Mouse (Mus musculus) neural tube, embryonic 10.5 days (tissue): Measurements from ENCODE around the gene Elmo3.
A peak's percentile ranks its signal among the peaks of the same experiment; 100 is the strongest.
"Not testable (repeated sequence)": the region's sequence is repeated elsewhere in the genome, so short reads cannot be mapped to it uniquely, and the experiment has no call there.

Source experiments
- DNase-seq: peaks from one replicate; pipeline ENCODE4 v3.0.0-alpha.2; 2017; ENCODE audit warnings: low spot score; ENCODE audit errors: extremely low spot score

Elmo3 gene

DNA sequence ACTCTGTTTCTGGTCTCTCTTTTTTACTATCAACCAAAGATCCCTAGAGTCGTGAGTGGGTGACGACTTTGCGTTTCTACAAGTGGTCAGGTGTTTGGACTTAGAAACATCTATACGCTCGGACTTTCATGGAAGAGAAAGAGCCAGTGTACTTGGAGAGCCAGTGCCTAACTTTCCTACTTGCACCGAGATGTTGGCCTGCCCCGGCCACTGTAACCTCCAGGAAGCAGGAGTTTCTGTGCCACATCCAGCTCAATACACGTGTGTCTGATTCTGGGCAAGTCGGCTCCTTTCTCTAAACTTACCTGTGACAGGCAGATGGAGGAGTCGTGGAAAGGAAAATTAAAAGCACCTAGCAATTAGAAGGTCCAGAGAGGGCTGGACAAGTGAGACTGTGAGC lies 29.6 kb upstream of the Elmo3 start, which contains the start of gene Nol3:
Gene Nol3, plus strand, starts transcription at position 301 of the 400 bp plus-strand sequence.
- DNase-seq, result no peak

DNA sequence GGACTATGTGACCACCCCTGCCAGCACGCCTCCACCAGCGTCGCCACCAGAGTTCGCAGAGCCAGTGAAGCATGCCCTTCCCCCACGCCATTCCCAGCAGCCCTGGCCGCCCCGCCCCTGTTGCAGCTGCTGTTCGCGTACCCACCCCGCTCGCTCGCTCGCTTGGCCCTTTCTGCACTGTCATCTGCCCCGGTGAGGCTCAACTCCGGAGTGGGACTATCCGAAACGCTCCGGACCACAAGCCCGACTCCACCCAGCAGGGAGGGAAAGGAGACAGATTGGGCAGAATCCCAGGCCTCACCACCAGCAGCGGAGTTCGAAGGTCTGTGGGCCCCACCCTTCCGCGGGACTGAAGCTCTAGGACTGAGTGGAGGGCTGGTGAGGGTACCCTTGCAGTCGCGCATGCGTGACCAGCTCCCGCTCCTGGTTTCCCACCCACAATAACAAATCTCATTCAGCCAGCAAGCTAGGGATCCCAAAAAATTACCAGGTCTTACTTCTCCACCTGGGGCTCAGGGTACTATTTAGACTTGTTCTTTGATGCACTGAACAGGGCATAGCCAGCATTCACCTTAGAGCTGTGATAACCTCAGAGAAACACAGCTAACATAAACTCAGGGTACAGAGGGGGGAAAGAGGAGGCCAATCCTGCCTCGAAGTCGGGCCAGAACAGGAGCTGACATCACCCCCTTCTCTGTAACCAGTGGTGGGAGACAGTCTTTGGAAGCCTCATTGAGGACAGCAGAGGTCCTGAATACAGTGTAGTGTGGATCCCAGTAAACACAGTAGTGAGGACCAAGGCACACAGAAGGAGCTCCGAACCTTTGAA lies 28.9 kb upstream of the Elmo3 start:
- no peak for DNase-seq

DNA sequence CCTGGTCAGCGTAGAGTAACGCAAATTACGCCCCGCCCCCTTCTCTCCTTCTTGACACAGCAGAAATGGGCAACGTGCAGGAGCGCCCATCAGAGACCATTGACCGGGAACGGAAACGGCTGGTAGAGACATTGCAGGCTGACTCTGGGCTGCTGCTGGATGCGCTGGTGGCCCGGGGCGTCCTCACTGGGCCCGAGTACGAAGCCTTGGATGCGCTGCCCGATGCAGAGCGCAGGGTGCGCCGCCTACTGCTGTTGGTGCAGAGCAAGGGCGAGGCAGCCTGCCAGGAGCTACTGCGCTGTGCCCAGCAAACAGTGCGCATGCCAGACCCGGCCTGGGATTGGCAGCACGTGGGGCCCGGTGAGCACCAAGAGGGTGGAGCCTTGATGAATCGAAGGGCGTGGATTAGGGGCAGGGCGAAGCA lies 26.5 kb upstream of the Elmo3 start:
- DNase-seq, result no peak

DNA sequence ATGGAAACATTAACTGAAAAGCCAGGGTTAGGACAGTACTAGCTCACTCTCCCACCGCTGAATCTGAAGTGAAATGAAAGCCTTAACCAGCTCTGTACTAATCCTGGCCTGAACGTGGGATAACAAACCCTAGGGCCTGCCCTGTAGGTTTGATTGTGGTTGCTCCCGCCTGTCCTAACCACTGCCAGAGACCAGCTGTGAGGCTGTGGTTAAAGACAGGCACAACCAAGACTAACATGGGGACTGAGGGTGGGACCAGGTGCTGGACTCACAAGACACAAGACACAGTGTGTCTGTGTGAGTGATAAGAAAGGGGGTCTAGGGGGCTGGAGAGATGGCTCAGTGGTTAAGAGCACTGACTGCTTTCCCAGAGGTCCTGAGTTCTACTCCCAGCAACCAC lies 24.8 kb upstream of the Elmo3 start:
- DNase-seq, result no peak

DNA sequence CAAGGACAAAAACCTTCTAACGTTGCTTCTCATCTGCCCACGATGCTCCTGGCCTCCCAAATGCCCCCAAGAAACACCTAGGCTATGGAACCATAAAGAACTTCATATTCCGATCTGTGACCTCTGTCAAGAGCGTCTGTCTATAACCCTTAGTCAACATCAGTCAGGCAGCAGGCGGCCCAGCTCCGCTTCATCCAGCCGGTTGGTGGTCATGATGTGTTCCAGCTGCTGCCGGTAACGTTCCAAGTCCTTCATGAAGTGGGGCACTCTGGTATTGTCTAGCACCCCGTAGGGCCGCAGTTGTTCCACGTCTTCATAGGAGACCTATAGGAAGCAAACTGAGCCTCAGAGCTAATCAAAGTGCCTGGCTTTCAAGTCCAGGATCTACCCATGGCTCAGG lies 23.6 kb upstream of the Elmo3 start:
- DNase-seq, result no peak

DNA sequence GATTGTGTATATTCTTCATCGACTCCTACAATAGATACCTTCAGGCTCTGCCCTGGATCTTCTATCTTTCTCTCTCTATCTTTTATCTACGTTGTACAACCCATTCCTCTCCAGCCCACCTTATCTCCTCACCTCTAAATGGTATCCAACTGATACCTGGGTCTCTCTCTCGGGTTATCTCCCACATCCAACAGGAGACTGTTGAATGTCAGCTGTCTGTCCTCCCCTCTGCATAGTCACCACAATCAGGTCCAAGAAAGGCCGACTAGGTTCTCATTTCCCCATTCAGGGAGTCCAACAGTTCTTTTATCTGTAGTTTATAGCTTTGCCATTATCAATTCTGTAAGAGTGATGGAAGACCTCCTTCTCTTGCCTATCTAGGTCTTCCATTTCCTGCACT lies 23.2 kb upstream of the Elmo3 start:
- no peak for DNase-seq

DNA sequence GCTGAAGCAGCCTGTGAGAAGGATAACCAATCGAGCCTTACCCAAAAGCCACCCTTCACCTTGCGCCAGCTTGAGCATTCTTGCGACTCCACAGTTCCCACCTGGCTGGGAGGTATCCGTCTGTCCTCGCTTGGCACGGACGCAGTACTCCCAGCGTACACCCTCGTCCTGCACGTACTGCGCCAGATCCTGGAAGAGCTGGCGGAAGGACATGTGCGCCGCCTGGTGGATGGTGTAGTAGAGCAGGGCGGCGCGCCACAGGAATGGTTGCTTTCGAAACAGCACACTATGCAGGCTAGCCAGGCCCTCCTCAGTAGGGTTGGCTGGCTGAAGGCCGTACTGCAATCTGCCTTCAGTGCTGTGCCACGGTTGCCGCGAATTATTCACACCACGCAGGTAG lies 22.3 kb upstream of the Elmo3 start:
- DNase-seq, result no peak

DNA sequence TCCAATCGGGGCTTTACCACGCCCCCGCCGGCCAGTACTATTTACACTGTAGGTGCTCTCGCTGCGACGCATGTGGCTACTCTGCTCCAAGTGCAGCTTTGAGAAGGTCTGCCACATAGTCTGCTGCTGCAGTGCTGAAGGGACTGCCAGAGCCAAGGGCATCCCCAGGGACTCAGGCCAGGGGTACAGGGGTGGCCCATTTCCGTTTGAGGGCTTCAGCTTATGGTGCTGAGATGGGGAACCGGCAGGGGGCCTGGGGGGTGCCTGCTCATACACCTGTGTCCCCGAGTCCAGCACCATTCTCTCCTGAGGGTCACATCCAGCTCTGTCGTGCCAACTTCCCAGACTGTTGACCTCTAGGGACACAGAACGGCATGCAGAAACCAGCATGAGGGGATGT lies 19.9 kb upstream of the Elmo3 start:
- no peak for DNase-seq

DNA sequence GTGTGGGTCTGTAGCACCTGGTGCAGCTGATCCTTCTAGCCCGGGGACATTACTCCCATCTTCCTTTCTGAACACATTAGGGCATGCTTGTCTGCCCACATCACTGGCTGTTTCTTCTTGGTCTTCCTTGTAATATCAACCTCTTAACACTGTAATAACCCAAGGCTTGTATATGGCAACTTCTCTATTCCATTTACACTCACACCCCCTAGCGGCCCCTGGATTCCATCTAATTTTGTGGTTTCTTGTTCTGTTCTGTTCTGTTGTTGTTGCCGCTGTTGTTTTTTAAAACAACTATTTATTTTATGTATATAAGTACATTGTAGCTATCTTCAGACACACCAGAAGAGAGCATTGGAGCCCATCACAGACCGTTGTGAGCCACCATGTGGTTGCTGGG lies 18.5 kb upstream of the Elmo3 start:
- no peak for DNase-seq

DNA sequence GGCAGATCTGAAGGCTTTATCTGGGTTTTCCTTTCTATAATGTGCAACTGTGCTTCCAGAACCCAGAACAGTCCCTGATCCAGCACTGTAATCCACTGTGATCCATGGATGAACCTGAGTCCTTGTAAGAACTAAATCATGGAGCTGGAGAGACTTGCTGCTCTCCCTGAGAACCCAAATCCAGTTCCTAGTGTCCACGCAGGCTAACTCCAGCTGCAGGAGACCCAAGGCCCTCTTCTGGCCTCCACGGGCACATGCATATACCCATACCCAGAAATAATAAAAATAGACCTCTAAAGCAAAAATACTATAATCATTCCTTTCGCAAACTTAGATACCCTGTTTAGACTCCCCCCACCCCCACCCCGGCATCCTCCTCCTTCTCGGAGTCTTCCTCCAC lies 17.2 kb upstream of the Elmo3 start:
- no peak for DNase-seq

DNA sequence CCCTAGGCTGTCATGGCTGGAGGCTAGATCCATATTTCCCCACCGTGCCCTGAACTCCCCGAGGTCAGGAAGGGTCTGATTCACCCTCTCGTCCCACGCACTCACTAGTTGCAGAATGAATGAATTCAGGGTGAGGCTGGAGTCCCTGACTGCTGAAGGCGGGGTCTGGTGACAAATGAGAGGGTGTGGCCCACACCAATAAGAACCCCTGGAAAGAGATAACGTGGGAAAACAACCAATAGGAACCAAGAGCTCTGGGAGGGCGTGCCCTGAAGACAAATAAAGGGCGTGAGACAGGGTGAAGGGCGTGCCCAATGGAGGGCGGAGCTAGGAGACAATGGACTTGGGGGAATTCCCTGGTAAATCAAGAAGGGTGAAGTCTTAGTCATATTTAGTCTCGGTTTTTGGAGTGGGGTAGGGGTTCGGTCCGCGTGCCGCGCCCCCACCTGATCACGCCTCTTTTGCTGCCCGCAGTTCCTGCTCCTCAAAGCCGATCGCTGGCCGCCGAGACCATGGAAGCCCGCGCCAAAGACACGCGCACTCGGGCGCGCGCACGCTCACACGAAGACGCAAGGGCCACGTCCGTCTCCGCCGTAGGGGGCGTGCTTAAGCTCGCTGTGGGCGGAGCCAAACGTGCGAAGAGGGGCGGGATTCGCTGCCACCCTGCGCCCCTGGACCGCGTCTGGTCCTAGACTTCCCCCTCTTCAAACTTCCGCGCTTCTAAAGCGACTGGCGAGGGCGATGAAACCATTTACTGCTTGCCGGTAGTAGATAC lies 16.3 kb upstream of the Elmo3 start:
- peak; percentile 95 for DNase-seq

DNA sequence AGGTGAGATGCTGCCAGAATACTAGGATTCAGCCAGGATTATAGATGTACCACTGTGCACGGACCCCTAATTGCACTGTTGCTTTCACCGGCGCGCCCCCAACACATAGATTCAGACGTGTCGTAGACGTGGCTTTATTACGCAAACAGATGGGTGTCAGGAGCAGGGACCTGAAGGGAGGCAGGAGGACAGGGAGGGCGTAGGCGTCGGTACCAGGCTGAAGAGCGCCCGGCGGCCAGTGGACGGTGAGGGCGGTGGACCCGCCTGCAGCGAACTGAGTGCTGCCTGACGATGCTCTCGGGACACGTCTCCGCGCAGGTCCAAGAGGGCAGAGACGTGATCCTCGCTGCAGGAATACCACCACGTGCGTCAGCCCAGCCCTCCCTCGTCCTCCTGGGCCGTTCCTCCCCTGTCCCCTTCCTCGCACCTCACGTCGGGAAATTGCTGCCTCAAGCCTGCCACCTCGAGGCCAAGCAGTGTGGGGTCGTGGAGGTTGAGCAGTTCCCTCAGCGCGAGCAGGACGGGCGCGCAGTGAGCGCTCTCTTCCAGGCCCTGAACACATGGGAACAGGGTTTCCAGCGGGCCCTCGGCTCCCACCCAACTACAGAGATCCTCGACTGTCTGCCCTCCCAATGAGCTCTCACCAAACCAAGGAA lies 15.5 kb upstream of the Elmo3 start, which contains the start of gene 4931428F04Rik:
Gene 4931428F04Rik, minus strand, starts transcription at position 60 of the 656 bp plus-strand sequence.
- DNase-seq, result peak; percentile 62

DNA sequence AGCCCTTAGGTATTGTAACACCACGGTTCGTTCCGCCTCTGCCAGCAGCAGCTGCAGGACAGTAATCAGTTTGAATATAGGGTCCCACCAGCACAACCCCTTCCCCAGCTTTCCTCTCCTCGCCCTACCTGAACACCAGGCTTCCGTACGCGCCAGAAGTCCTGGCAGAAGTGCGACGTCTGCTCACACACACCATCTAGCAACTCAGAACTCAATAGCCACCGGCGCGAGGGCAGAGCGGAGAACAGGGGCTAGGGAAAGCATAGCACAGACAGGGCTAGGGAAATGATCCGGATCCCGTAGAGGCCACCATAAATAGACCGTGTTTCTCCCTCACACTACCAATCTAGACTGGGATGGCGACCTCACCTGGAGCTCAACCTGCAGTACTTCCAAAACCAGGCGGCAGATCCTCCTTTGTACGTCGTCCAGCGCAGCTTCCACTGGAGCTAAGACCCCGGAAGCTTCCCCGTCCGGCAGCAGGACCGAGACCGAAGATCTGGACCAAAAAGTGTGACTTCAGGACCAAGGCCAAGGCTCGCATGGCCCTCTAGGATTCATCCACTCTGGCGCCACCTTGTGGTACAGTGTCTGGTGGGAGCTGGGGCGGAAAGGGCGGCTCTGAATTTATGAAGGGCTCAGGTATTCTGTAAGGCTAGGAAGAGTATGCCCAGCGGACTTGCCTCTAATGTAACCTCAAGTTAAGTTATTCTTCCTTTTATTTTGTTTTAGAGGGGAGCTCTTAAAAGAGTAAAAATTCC lies 14.7 kb upstream of the Elmo3 start:
- peak; percentile 94 for DNase-seq

DNA sequence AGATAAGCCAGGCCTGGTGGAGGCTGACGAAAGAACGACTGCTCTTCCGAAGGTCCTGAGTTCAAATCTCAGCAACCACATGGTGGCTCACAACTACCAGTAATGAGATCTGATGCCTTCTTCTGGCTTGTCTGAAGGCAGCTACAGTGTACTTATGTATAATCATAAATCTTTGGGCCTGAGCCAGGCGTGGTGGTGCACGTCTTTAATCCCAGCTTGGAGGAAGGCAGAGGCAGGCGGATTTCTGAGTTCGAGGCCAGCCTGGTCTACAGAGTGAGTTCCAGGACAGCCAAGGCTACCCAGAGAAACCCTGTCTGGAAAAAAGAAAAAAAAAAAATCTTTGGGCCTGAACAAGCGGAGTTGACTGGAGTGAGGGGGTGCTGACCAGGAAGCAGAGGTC lies 14.0 kb upstream of the Elmo3 start:
- DNase-seq, result not testable (repeated sequence)

DNA sequence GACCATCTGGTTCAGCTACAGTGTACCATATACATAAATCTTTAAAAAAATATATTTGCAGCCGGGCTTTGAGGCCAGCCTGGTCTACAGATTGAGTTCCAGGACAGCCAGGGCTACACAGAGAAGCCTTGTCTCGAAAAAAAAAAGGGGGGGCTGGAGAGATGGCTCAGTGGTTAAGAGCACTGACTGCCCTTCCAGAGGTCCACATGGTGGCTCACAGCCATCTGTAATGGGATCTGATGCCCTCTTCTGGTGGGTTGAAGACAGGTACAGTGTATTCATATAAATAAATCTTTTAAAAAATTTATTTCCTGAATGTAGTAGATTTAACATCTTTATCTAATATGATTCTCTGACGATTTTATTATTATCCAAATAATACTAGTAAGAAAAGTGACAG lies 13.6 kb upstream of the Elmo3 start:
- not testable (repeated sequence) for DNase-seq

DNA sequence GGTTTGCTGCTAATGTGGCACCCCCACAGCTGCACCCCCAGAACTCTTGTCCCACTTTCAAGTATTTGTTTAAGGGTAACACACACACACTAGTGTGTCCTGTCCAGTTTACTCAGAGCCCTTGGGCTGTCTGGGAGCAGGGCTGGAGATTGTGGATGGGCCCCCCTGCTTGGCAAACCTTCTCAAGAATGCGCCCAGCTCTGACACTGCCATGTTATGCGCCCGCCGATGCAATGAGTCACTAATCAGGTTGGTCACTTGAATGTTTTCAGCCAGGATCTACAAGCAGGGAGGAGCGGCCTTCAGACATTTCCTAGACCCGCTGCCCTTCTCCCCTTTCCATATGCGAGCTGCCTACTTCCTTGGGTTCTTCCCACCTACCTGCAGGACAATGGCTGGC lies 12.9 kb upstream of the Elmo3 start:
- DNase-seq, result no peak

DNA sequence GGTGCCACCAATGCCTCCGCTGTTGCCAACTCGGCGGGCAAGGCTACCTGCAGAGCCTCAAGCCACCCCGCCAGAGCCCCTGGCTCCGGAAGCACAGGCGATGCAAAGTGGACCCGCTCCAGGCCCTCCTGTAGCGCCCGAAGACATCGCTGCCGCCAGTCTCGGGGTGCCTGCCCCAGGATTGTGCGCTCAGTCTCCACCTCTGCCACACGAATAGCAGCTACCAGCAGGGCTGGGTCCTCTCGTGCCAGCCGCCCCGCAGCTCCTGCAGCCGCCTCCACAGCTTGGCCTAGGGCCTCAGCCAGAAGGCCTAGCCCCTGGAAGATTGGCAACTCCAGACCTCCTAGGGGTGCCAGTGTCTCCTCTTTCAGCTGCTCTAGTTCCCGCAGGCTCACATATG lies 12.0 kb upstream of the Elmo3 start:
- DNase-seq, result no peak

DNA sequence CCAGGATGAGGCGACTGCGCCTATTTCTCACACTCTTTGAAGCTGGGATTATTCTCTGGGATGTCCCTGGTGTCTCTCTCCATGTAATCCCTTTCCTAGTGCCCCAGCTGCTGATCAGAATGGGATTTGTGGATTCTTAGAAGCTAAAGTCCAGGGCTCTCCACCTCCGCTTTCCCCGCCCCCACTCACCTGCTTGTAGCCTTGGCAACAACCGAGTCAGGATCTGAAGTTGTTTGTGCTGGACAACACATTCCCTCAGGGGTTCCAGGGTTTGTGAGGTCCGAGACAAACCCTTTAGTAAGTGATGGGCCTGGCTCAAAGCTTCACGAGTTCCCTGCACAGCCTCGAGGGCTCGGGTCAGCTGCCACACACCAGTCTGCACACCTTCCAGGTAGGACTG lies 10.6 kb upstream of the Elmo3 start:
- no peak for DNase-seq

DNA sequence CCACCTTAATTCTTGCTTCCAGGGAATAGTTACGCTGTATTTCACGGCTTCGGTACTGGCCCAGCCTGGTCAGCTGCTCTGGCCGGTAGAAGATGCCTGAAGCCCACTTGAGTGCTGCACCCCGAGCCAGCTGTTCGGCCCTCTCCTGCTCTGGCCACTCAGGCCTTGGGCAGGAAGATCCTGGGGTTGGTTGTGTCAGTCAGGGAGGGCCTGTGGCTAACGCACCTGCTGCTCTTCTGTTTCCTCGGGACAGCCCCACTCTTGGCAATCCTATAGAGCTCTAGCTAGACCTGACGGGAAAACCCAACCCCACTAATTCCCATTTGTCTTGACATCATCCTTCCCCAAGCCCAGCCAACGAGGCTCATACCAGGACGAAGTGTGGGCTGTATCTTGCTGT lies 10.1 kb upstream of the Elmo3 start:
- DNase-seq, result no peak

DNA sequence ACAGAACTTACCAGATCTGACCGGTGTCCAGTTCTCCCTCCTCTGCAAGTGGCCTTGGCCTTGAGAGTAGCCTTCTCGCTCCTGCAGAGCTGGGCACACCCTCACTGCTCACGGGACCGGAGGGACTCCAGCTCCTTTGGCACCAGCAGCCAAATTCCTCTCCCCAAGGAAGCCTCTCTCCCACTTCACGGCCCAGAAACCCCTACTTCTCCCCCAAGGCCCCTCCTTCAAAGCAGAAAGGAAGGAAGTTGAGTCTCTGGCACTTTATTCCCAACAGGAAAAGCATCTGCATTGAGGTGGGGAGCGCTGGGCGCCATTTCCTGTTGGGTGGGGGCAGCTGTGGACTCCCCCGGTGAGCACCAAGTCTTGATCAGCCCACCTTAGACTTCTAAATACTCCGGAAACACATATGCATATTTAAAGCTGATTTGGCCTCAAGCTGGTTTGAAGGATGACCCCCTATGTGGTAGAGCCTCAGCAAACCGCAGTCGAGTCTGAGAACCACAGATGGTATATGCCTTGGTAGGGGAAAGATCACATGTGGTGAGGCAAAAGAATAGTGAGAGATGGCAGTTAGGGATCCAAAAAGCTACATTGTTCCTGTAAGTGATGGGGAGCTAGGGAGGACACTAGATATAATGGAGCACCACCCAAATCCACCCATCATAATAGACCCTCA lies 9.4 kb upstream of the Elmo3 start, which contains the start of gene Exoc3l:
Gene Exoc3l, minus strand, starts transcription at position 207 of the 679 bp plus-strand sequence.
- DNase-seq, result no peak
